Mouse (Mus musculus) kidney, adult 10 weeks (tissue): ENCODE measurements around the gene Pcsk4. TPM values are rescaled to one million over a fixed set of nuclear protein-coding genes. Genes with fewer than 3 reads are reported as not detected.

ENCODE experiments used
- polyA plus RNA-seq: library from polyadenylated mRNA; stranded (reverse); fragments of 350-450 nt; fragmentation: Illumina TruSeq; extraction: RNeasy Lipid Tissue Mini Kit (QIAGEN cat#74804); gene quantifications from one replicate; pipeline ENCODE4 v1.2.3, GENCODE M21; 2014; ENCODE audit warnings: low read depth, low replicate concordance

The Pcsk4 gene
- not detected for polyA plus RNA-seq

GRCm38 (mm10) chr10:80329273-80330081 lies at the start of gene Pcsk4, which contains the start of gene Reep6:
Pcsk4 (minus strand) TSS chr10:80329498.
Reep6 (plus strand) TSS chr10:80329953.

GRCm38 (mm10) chr10:80356001-80356682 lies 26.8 kb upstream of the Pcsk4 start, which contains the start of gene Plk5:
Plk5 (plus strand) TSS chr10:80356459.

GRCm38 (mm10) chr10:80348244-80348781 lies 19.0 kb upstream of the Pcsk4 start, which contains the start of gene Adamtsl5:
Adamtsl5 (minus strand) TSS chr10:80348412.

GRCm38 (mm10) chr10:80320340-80320760 lies 8.9 kb downstream of the Pcsk4 start, which contains the start of gene 2310011J03Rik:
2310011J03Rik (minus strand) TSS chr10:80320537.

GRCm38 (mm10) chr10:80295618-80296425 lies 33.5 kb downstream of the Pcsk4 start, which contains the start of gene Apc2:
Apc2 (plus strand) TSS chr10:80295977.

GRCm38 (mm10) chr10:80292251-80293146 lies 36.8 kb downstream of the Pcsk4 start, which contains the start of gene Rps15:
Rps15 (plus strand) TSS chr10:80292453.

Other genes starting within 250 kb of the Pcsk4 start
- gene Sbno2, start 223.9 kb downstream of the Pcsk4 start, polyA plus RNA-seq, result 0.24 TPM
- 3.9 TPM for gene Stk11, start 213.7 kb downstream of the Pcsk4 start, polyA plus RNA-seq
- 0.85 TPM for gene Atp5d, start 190.9 kb downstream of the Pcsk4 start, polyA plus RNA-seq
- not detected for gene Cbarp, start 188.7 kb downstream of the Pcsk4 start, polyA plus RNA-seq
- 5.1 TPM for gene Midn, start 181.2 kb downstream of the Pcsk4 start, polyA plus RNA-seq
- gene Cirbp, start 163.5 kb downstream of the Pcsk4 start, polyA plus RNA-seq, result 12.5 TPM
- not detected for gene 1600002K03Rik, start 156.6 kb downstream of the Pcsk4 start, polyA plus RNA-seq
- gene Efna2, start 150.0 kb downstream of the Pcsk4 start, polyA plus RNA-seq, result 0.40 TPM
- gene Mum1, start 103.1 kb downstream of the Pcsk4 start, polyA plus RNA-seq, result 3.0 TPM
- gene Ndufs7, start 80.4 kb downstream of the Pcsk4 start, polyA plus RNA-seq, result 4.1 TPM
- gene Gamt, start 68.5 kb downstream of the Pcsk4 start, polyA plus RNA-seq, result 1.3 TPM
- 13.7 TPM for gene Dazap1, start 68.0 kb downstream of the Pcsk4 start, polyA plus RNA-seq
- gene Rps15, start 37.0 kb downstream of the Pcsk4 start, polyA plus RNA-seq, result not detected
- not detected for gene Apc2, start 33.5 kb downstream of the Pcsk4 start, polyA plus RNA-seq
- 0.73 TPM for gene 2310011J03Rik, start 9.0 kb downstream of the Pcsk4 start, polyA plus RNA-seq
- gene Reep6, start 455 bp upstream of the Pcsk4 start, polyA plus RNA-seq, result 1.3 TPM
- 0.12 TPM for gene Adamtsl5, start 18.9 kb upstream of the Pcsk4 start, polyA plus RNA-seq
- not detected for gene Plk5, start 27.0 kb upstream of the Pcsk4 start, polyA plus RNA-seq
- 2.8 TPM for gene Mex3d, start 58.2 kb upstream of the Pcsk4 start, polyA plus RNA-seq
- gene Mbd3, start 70.1 kb upstream of the Pcsk4 start, polyA plus RNA-seq, result not detected
- not detected for gene Uqcr11, start 77.3 kb upstream of the Pcsk4 start, polyA plus RNA-seq
- 1.3 TPM for gene Tcf3, start 104.1 kb upstream of the Pcsk4 start, polyA plus RNA-seq
- not detected for gene Onecut3, start 165.3 kb upstream of the Pcsk4 start, polyA plus RNA-seq
- not detected for gene Atp8b3, start 209.6 kb upstream of the Pcsk4 start, polyA plus RNA-seq
- 0.16 TPM for gene Rexo1, start 232.1 kb upstream of the Pcsk4 start, polyA plus RNA-seq
- 1.5 TPM for gene Klf16, start 247.8 kb upstream of the Pcsk4 start, polyA plus RNA-seq